ENCODE assay signal across 10 mouse cellular contexts in the genomic region with DNA sequence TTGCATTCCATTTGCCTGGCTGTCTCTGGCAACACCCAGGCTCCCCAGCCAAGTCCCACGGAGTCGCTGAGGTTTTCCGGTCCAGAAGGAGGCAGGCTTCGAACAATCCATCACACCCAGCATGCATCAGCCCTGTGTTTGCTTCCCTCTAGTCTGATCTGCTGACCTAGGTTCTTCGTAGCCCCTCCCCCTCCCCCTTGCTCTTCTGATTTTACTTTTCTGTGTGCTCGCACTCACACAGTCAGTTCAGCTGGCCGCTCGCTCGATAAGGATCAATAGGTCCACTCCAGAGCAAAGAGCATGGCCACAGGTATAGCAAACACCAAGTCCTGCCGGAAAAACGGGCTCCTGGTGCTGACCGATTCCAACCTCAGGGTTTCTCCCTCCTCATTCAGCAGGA. TPM values are rescaled to one million over a fixed set of nuclear protein-coding genes. Genes with fewer than 3 reads are reported as not detected.
DNase-seq lines count a peak whose midpoint lies in the region; ATAC-seq and TF ChIP-seq lines count a peak whose summit lies in the region.
"Had no signal": no experiment of that assay in that cellular context is flagged by ENCODE, and none has a peak within 500 bp of the region (broad histone marks: within the 10 kb centered on the region; RNA-seq: fewer than 3 reads in every experiment).

No protein-coding gene starts in this region.

- no peak for TF ChIP-seq CTCF in heart, postnatal 0 days (IDR thresholded peaks at IDR 0.05; ENCODE audit: low read depth)
- no peak for TF ChIP-seq CTCF in layer of hippocampus, adult 2 months (conservative IDR thresholded peaks at IDR 0.05)

- H3K27me3 ChIP-seq in heart, postnatal 0 days (ENCODE audit: control insufficient read depth, insufficient read depth, low read length) = peaks cover 9% of the 10 kb centered on the region; the same call in 1 of the 2 replicates
- peaks cover 82% of the 10 kb centered on the region for H3K27me3 ChIP-seq in megakaryocyte, embryonic 14.5 days (replicated peaks)
- no peaks in the 10 kb centered on the region for H3K27me3 ChIP-seq in intestine, embryonic 15.5 days (replicated peaks)
- H3K27me3 ChIP-seq in stomach, embryonic 15.5 days (replicated peaks) = no peaks in the 10 kb centered on the region

- no peak overlapping the region for H3K4me3 ChIP-seq in heart, postnatal 0 days (ENCODE audit: low read depth, low read length)
- peak overlapping the region; percentile 59 for H3K4me3 ChIP-seq in megakaryocyte, embryonic 14.5 days (replicated peaks)
- H3K4me3 ChIP-seq in intestine, embryonic 15.5 days (replicated peaks) = no peak overlapping the region
- no peak overlapping the region for H3K4me3 ChIP-seq in stomach, embryonic 15.5 days (replicated peaks)
- no peak overlapping the region for H3K4me3 ChIP-seq in layer of hippocampus, adult 2 months
- H3K4me3 ChIP-seq: forebrain, embryonic 15.5 days had no signal

- no peaks in the 10 kb centered on the region for H3K9me3 ChIP-seq in heart, postnatal 0 days (replicated peaks; ENCODE audit: control insufficient read depth, low read length)
- H3K9me3 ChIP-seq in megakaryocyte, embryonic 14.5 days = no peaks in the 10 kb centered on the region
- H3K9me3 ChIP-seq in intestine, embryonic 15.5 days = no peaks in the 10 kb centered on the region
- H3K9me3 ChIP-seq in stomach, embryonic 15.5 days = no peaks in the 10 kb centered on the region
- H3K9me3 ChIP-seq: forebrain, embryonic 15.5 days had no signal

- TF ChIP-seq EP300 in heart, postnatal 0 days (IDR thresholded peaks at IDR 0.05; ENCODE audit: low read depth) = no peak

- no peak for ATAC-seq in heart, postnatal 0 days (ENCODE audit: insufficient read depth, low read depth)
- ATAC-seq in megakaryocyte, adult 5-6 weeks (ENCODE audit: poor library complexity, severe bottlenecking) = no peak
- no peak for ATAC-seq in intestine, embryonic 15.5 days
- no peak for ATAC-seq in stomach, embryonic 15.5 days (ENCODE audit: insufficient read depth, low FRiP score, low read depth)
- ATAC-seq: forebrain, embryonic 15.5 days had no signal

- peaks cover 15% of the 10 kb centered on the region for H3K4me1 ChIP-seq in heart, postnatal 0 days (ENCODE audit: control insufficient read depth, insufficient read depth)
- H3K4me1 ChIP-seq in megakaryocyte, embryonic 14.5 days = peaks cover 15% of the 10 kb centered on the region
- peaks cover 33% of the 10 kb centered on the region for H3K4me1 ChIP-seq in intestine, embryonic 15.5 days (replicated peaks)
- H3K4me1 ChIP-seq in stomach, embryonic 15.5 days = peaks cover 37% of the 10 kb centered on the region

- H3K4me2 ChIP-seq in heart, postnatal 0 days (ENCODE audit: low read depth, low read length) = peak overlapping the region; percentile 52; the same call in 1 of the 2 replicates
- H3K4me2 ChIP-seq in intestine, embryonic 15.5 days (replicated peaks) = peak overlapping the region; percentile 49
- peak overlapping the region; percentile 45 for H3K4me2 ChIP-seq in stomach, embryonic 15.5 days

- DNase-seq in heart, postnatal 0 days (ENCODE audit: low spot score) = no peak
- DNase-seq in heart, adult 9 months (ENCODE audit: low spot score in 2 of 2) = no peak
- DNase-seq in cerebellum, postnatal 14 days = no peak
- no peak for DNase-seq in layer of hippocampus, adult 2 months (ENCODE audit: low spot score in 2 of 2)

- H3K9ac ChIP-seq in heart, postnatal 0 days (replicated peaks; ENCODE audit: low read depth, low read length) = no peak overlapping the region
- no peak overlapping the region for H3K9ac ChIP-seq in intestine, embryonic 15.5 days
- no peak overlapping the region for H3K9ac ChIP-seq in stomach, embryonic 15.5 days
- H3K9ac ChIP-seq: forebrain, embryonic 15.5 days had no signal

- WGBS in heart, postnatal 0 days = 44% methylated on average over 12 of the region's 12 CpGs
- 18% methylated on average over 12 of the region's 12 CpGs for WGBS in intestine, embryonic 15.5 days
- 15% methylated on average over 12 of the region's 12 CpGs for WGBS in stomach, embryonic 15.5 days

- no peaks in the 10 kb centered on the region for H3K36me3 ChIP-seq in heart, postnatal 0 days (replicated peaks; ENCODE audit: control insufficient read depth, insufficient read depth, low read length)
- H3K36me3 ChIP-seq in megakaryocyte, embryonic 14.5 days (replicated peaks; ENCODE audit: low read length) = no peaks in the 10 kb centered on the region
- 0 out of 2 replicates have a peak, but pooled peaks cover 6% of the 10 kb centered on the region for H3K36me3 ChIP-seq in intestine, embryonic 15.5 days
- H3K36me3 ChIP-seq in stomach, embryonic 15.5 days = peaks cover 3% of the 10 kb centered on the region; the same call in 1 of the 2 replicates
- H3K36me3 ChIP-seq: forebrain, embryonic 15.5 days had no signal

- H3K27ac ChIP-seq in heart, postnatal 0 days (ENCODE audit: low read depth) = no peak overlapping the region
- no peak overlapping the region for H3K27ac ChIP-seq in intestine, embryonic 15.5 days
- H3K27ac ChIP-seq in stomach, embryonic 15.5 days = peak overlapping the region; percentile 75
- H3K27ac ChIP-seq in layer of hippocampus, adult 2 months = no peak overlapping the region
- H3K27ac ChIP-seq: forebrain, embryonic 15.5 days had no signal

RNA-seq across cellular contexts. Expression of a gene that starts 1.6 kb away (rescaled TPM):
- total RNA-seq in heart, postnatal 0 days (2014; rRNA removed; ENCODE audit: low replicate concordance) = 12.9 and 75.9 TPM in 2 replicates
- 15.0 and 15.3 TPM in 2 replicates for polyA plus RNA-seq in heart, postnatal 0 days (2015; fragmentation: Nextera tagmentation; extraction: Ambion mirVana)
- 0.06 TPM in 1 of 2 replicates, not detected in the other for polyA plus RNA-seq in megakaryocyte, embryonic 14.5 days (2012; ENCODE audit: insufficient read depth, low replicate concordance)
- total RNA-seq in megakaryocyte, adult 5-6 weeks (2015) = 0.22 and 0.23 TPM in 2 replicates
- total RNA-seq in megakaryocyte, adult 5-6 weeks (2017) = 0.89 and 1.7 TPM in 2 replicates
- polyA plus RNA-seq in intestine, embryonic 15.5 days (2015; fragmentation: Nextera tagmentation; extraction: Ambion mirVana) = 263 and 305 TPM in 2 replicates
- 448 and 512 TPM in 2 replicates for polyA plus RNA-seq in stomach, embryonic 15.5 days (2015; fragmentation: Nextera tagmentation; extraction: Ambion mirVana)
- total RNA-seq in layer of hippocampus, adult 2 months (2021) = under 1 TPM; 0.32 to 0.67 TPM

RNA-seq across cellular contexts. Expression of a gene that starts 22.1 kb away (rescaled TPM):
- 19.0 and 110 TPM in 2 replicates for total RNA-seq in heart, postnatal 0 days (2014; rRNA removed; ENCODE audit: low replicate concordance)
- 7.2 and 10.0 TPM in 2 replicates for polyA plus RNA-seq in heart, postnatal 0 days (2015; fragmentation: Nextera tagmentation; extraction: Ambion mirVana)
- polyA plus RNA-seq in megakaryocyte, embryonic 14.5 days (2012; ENCODE audit: insufficient read depth, low replicate concordance) = not detected in 2 replicates
- total RNA-seq in megakaryocyte, adult 5-6 weeks (2015) = not detected in 2 replicates
- not detected in 2 replicates for total RNA-seq in megakaryocyte, adult 5-6 weeks (2017)
- polyA plus RNA-seq in intestine, embryonic 15.5 days (2015; fragmentation: Nextera tagmentation; extraction: Ambion mirVana) = 775 and 835 TPM in 2 replicates
- polyA plus RNA-seq in stomach, embryonic 15.5 days (2015; fragmentation: Nextera tagmentation; extraction: Ambion mirVana) = 916 and 929 TPM in 2 replicates
- total RNA-seq in layer of hippocampus, adult 2 months (2021) = under 1 TPM in 1 of 2 experiments, not detected in 1; 0.26 TPM
- total RNA-seq: CH12.LX had no signal

RNA-seq across cellular contexts. Expression of a gene that starts 47.1 kb away (rescaled TPM):
- total RNA-seq in heart, postnatal 0 days (2014; rRNA removed; ENCODE audit: low replicate concordance) = 109 and 110 TPM in 2 replicates
- polyA plus RNA-seq in heart, postnatal 0 days (2015; fragmentation: Nextera tagmentation; extraction: Ambion mirVana) = 40.6 and 46.0 TPM in 2 replicates
- polyA plus RNA-seq in megakaryocyte, embryonic 14.5 days (2012; ENCODE audit: insufficient read depth, low replicate concordance) = 18.2 and 102 TPM in 2 replicates
- total RNA-seq in megakaryocyte, adult 5-6 weeks (2015) = 78.2 and 82.3 TPM in 2 replicates
- 199 and 204 TPM in 2 replicates for total RNA-seq in megakaryocyte, adult 5-6 weeks (2017)
- polyA plus RNA-seq in intestine, embryonic 15.5 days (2015; fragmentation: Nextera tagmentation; extraction: Ambion mirVana) = 122 and 124 TPM in 2 replicates
- polyA plus RNA-seq in stomach, embryonic 15.5 days (2015; fragmentation: Nextera tagmentation; extraction: Ambion mirVana) = 107 and 116 TPM in 2 replicates
- 100 to 1,000 TPM; 196 to 199 TPM for total RNA-seq in layer of hippocampus, adult 2 months (2021)

Comparison
In these comparisons a context has a peak if more than half of its experiments do, and no peak if none do; other contexts are left out.
1. RNA of a gene that starts 1.6 kb away (polyA plus RNA-seq): 448 to 512 TPM in stomach, embryonic 15.5 days and 263 to 305 TPM in intestine, embryonic 15.5 days; 15.0 to 15.3 TPM in heart, postnatal 0 days and 0.06 TPM in megakaryocyte, embryonic 14.5 days; every median in the first group is over 10 times any median in the second.
2. RNA of a gene that starts 22.1 kb away (polyA plus RNA-seq): 916 to 929 TPM in stomach, embryonic 15.5 days and 775 to 835 TPM in intestine, embryonic 15.5 days; 7.2 to 10.0 TPM in heart, postnatal 0 days and not detected in megakaryocyte, embryonic 14.5 days; every median in the first group is over 10 times any median in the second.
3. Peak in every context shown above with its lines, with median percentiles within 50 percentile points of each other: H3K4me2 ChIP-seq.